Mouse (Mus musculus) erythroid progenitor cell, adult 5-6 weeks (primary cell): ENCODE results near the gene Fubp1. TPM values are rescaled to one million over a fixed set of nuclear protein-coding genes. Genes with fewer than 3 reads are reported as not detected.

Experiments used
- ATAC-seq: replicated peaks from 2 replicates; pipeline ENCODE4 v1.8.0; 2016; ENCODE audit warnings: moderate number of reproducible peaks, mild to moderate bottlenecking, moderate TSS enrichment, inconsistent platforms; ENCODE audit not compliant: poor library complexity, low FRiP score, severe bottlenecking
- total RNA-seq, 2 experiments: library from RNA; stranded (forward) in 1 of 2; stranded (reverse) in 1 of 2; fragments of 150-400 nt in 1 of 2; fragments of 186-747, 209-891 nt in 1 of 2; gene quantifications; 2 replicates each; pipeline versions ENCODE4 v1.2.3 to v1.2.4; 2015 to 2017; ENCODE audit warnings: low replicate concordance in 2 of 2

Fubp1 gene
- total RNA-seq, 2 experiments from 2014 or later, result 157 to 169 TPM

GRCm38 (mm10) chr3:152191791-152192237 lies 18.4 kb upstream of the Fubp1 start:
- peak; percentile 67 for ATAC-seq

GRCm38 (mm10) chr3:152192238-152192931 lies 17.8 kb upstream of the Fubp1 start:
- ATAC-seq, result no peak

- ATAC-seq, result no peak
Observed at GRCm38 (mm10) chr3:152193177-152193576, 17.0 kb upstream of the Fubp1 start.

- ATAC-seq, result peak; percentile 85
Observed at GRCm38 (mm10) chr3:152193635-152194097, 16.6 kb upstream of the Fubp1 start.

GRCm38 (mm10) chr3:152197246-152197645 lies 13.0 kb upstream of the Fubp1 start:
- ATAC-seq, result peak; percentile 76

GRCm38 (mm10) chr3:152199125-152199524 lies 11.1 kb upstream of the Fubp1 start:
- ATAC-seq, result no peak

GRCm38 (mm10) chr3:152201181-152201580 lies 9.0 kb upstream of the Fubp1 start:
- no peak for ATAC-seq

GRCm38 (mm10) chr3:152201651-152202050 lies 8.6 kb upstream of the Fubp1 start:
- ATAC-seq, result no peak

- ATAC-seq, result no peak
Observed at GRCm38 (mm10) chr3:152202942-152203341, 7.3 kb upstream of the Fubp1 start.

- ATAC-seq, result no peak
Observed at GRCm38 (mm10) chr3:152203411-152203810, 6.8 kb upstream of the Fubp1 start.

GRCm38 (mm10) chr3:152203996-152204395 lies 6.2 kb upstream of the Fubp1 start:
- no peak for ATAC-seq

- no peak for ATAC-seq
Observed at GRCm38 (mm10) chr3:152204577-152204976, 5.6 kb upstream of the Fubp1 start.

- no peak for ATAC-seq
Observed at GRCm38 (mm10) chr3:152207156-152207555, 3.1 kb upstream of the Fubp1 start.

GRCm38 (mm10) chr3:152208096-152208885 lies 1.9 kb upstream of the Fubp1 start:
- no peak for ATAC-seq

GRCm38 (mm10) chr3:152209177-152209966 lies 850 bp upstream of the Fubp1 start:
- ATAC-seq, result 0 out of 2 replicates have a peak, but pooled peaks have one; percentile 1

- peak; percentile 49 for ATAC-seq
Observed at GRCm38 (mm10) chr3:152210728-152211391, 638 bp downstream of the Fubp1 start.

- no peak for ATAC-seq
Observed at GRCm38 (mm10) chr3:152211731-152212279, 1.6 kb downstream of the Fubp1 start.

GRCm38 (mm10) chr3:152213416-152213815 lies 3.2 kb downstream of the Fubp1 start:
- no peak for ATAC-seq

GRCm38 (mm10) chr3:152224918-152225317 lies 14.7 kb downstream of the Fubp1 start:
- no peak for ATAC-seq
